Mouse (Mus musculus) layer of hippocampus, adult 8-10 months (tissue): ENCODE data around the gene Bcl2. TPM values are rescaled to one million over a fixed set of nuclear protein-coding genes. Genes with fewer than 3 reads are reported as not detected.

ENCODE experiments used
- DNase-seq, 2 experiments: peaks; one replicate each; pipeline ENCODE4 v3.0.0; 2022; ENCODE audit warnings: low spot score in 2 of 2
- total RNA-seq, 4 experiments: library from RNA; stranded (reverse); gene quantifications; 2 replicates each; pipeline ENCODE4 v1.2.4; 2022

Bcl2 gene
- total RNA-seq, 4 experiments from 2014 or later = 9.8 to 11.6 (median 11.2) TPM

GRCm38 (mm10) chr1:106666140-106667088, 47.7 kb downstream of the Bcl2 start:
- no peak for DNase-seq

- no peak for DNase-seq
These were observed 49.1 kb downstream of the Bcl2 start for GRCm38 (mm10) chr1:106664978-106665377.

- DNase-seq = no peak
These were observed 51.6 kb downstream of the Bcl2 start for GRCm38 (mm10) chr1:106662486-106662885.

- no peak for DNase-seq
These were observed 55.7 kb downstream of the Bcl2 start for GRCm38 (mm10) chr1:106658293-106658847.

GRCm38 (mm10) chr1:106656207-106656738, 57.8 kb downstream of the Bcl2 start:
- no peak for DNase-seq

GRCm38 (mm10) chr1:106654254-106654653, 59.8 kb downstream of the Bcl2 start:
- DNase-seq = no peak

GRCm38 (mm10) chr1:106653441-106653860, 60.6 kb downstream of the Bcl2 start:
- DNase-seq = peak in 1 of 2 experiments; percentile 48

- DNase-seq = no peak
These were observed 62.9 kb downstream of the Bcl2 start for GRCm38 (mm10) chr1:106651211-106651610.

- no peak for DNase-seq
These were observed 63.6 kb downstream of the Bcl2 start for GRCm38 (mm10) chr1:106650427-106650826.

- no peak for DNase-seq
These were observed 66.7 kb downstream of the Bcl2 start for GRCm38 (mm10) chr1:106647336-106647735.

GRCm38 (mm10) chr1:106644566-106644965, 69.5 kb downstream of the Bcl2 start:
- DNase-seq = no peak

- DNase-seq = no peak
These were observed 70.5 kb downstream of the Bcl2 start for GRCm38 (mm10) chr1:106643527-106643926.

GRCm38 (mm10) chr1:106640577-106640976, 73.5 kb downstream of the Bcl2 start:
- DNase-seq = no peak

- DNase-seq = no peak
These were observed 76.4 kb downstream of the Bcl2 start for GRCm38 (mm10) chr1:106637705-106638104.

- DNase-seq = no peak
These were observed 77.4 kb downstream of the Bcl2 start for GRCm38 (mm10) chr1:106636714-106637113.

- DNase-seq = no peak
These were observed 80.9 kb downstream of the Bcl2 start for GRCm38 (mm10) chr1:106633207-106633606.

GRCm38 (mm10) chr1:106631869-106632463, 82.1 kb downstream of the Bcl2 start:
- no peak for DNase-seq

- DNase-seq = no peak
These were observed 83.1 kb downstream of the Bcl2 start for GRCm38 (mm10) chr1:106630973-106631372.

GRCm38 (mm10) chr1:106629931-106630682, 84.0 kb downstream of the Bcl2 start:
- peak in 1 of 2 experiments; percentile 11 for DNase-seq

GRCm38 (mm10) chr1:106629470-106629830, 84.6 kb downstream of the Bcl2 start:
- DNase-seq = no peak
